Mouse (Mus musculus): ENCODE data around the gene Arcn1.

Arcn1 gene

GRCm38 (mm10) chr9:44718937-44719631 is 48.6 kb downstream of the Arcn1 start:
- peak; percentile 26 for DNase-seq (ENCODE audit: low read depth)

DNA sequence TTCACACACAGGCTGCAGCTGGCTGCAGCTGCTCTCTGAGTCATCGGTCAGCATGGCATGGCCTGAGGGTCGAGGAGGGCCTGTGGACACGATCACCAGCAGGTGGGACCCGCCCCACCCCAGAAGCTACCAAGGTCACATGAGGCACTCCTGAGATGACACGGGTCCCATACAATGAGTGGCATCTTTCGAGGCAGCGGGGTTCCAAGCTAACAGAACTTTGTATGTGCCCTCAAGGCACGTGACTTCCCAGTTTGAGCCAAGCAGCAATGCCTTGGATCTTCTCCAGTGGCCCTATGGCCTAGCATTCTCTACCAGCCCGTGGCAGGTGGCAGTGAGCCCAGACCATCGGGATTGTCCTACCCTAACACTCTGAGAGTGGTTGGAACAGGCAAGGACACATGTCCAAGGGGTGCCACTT is 49.8 kb downstream of the Arcn1 start:
- DNase-seq (ENCODE audit: low read depth): no peak

DNA sequence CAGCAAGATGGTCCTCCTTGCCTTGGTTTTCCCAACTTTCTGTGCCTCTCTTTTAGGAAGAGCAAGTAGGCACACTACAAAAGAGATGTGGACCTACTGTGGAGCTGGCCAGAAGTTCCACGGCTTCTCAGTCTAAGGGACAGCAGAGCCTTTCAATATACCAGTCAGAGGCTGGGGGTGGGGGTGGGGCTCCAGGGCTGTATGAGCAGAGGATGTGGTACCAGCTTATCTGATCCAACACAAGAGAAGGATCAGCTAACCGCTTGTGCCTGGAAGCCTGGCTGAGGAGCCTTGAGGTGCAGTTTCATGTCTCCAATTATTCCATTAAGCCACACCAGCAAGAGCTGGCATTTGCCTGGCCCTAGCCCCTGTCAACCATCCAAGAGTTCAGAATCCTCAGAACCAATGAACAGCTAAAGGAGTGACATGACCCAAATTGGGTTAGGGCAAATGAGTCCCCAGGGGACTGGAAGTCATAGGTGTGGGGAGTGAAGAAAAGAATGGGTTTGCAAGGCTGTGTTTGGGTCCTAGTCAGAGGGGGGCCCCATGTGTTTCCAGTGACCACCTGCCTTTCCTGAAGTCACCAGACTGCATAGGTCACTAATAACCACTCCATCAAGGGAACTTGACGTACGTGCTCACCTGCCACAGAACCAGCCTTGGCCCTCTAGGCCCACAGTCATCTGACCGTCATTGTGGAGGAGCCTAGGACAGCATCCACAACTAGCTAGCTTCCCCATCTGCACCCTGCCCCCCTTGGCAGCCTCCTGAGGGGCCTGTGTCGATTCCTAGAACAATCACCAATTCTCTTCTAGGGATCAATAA is 50.4 kb downstream of the Arcn1 start:
- DNase-seq (ENCODE audit: low read depth): peak; percentile 83

DNA sequence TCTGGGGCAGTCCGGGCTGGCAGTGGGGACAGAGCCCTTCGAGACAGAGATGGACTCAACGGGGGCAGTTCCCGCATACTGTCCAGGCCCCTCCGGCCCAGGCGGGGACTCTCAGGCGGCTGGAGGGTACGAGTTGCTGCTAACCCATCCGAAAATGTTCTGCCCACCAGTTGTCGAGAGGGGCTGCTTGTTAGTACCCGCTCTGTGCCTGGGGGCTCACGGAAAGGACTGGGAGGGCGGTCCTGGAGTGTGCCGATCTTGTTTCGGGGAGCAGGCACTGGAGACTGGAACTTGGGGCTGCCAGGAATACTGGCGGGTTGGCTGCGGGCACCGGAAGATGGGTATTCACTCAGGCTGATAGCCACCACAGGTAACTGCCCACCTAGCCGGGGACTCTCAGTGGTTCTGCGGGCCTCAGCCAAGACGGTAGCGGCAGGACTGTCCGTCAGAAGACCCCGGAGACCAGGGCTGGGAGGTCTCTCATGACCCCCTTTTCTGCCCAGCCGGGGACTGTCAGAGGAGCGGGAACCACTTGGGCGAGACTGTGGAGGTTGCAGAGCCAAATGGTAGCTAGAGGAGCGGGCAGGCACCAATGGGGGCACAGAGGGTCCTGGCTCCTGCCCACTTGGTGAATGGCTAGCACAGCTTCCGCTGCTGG is 51.8 kb downstream of the Arcn1 start:
- DNase-seq (ENCODE audit: low read depth): no peak

GRCm38 (mm10) chr9:44715109-44715508 is 52.5 kb downstream of the Arcn1 start:
- no peak for DNase-seq (ENCODE audit: low read depth)

GRCm38 (mm10) chr9:44713574-44713973 is 54.1 kb downstream of the Arcn1 start:
- no peak for DNase-seq (ENCODE audit: low read depth)

GRCm38 (mm10) chr9:44713080-44713479 is 54.6 kb downstream of the Arcn1 start:
- DNase-seq (ENCODE audit: low read depth): no peak

- DNase-seq (ENCODE audit: low read depth): no peak
Observed at GRCm38 (mm10) chr9:44711602-44712001, 56.0 kb downstream of the Arcn1 start.

- no peak for DNase-seq (ENCODE audit: low read depth)
Observed at GRCm38 (mm10) chr9:44710213-44710612, 57.4 kb downstream of the Arcn1 start.

DNA sequence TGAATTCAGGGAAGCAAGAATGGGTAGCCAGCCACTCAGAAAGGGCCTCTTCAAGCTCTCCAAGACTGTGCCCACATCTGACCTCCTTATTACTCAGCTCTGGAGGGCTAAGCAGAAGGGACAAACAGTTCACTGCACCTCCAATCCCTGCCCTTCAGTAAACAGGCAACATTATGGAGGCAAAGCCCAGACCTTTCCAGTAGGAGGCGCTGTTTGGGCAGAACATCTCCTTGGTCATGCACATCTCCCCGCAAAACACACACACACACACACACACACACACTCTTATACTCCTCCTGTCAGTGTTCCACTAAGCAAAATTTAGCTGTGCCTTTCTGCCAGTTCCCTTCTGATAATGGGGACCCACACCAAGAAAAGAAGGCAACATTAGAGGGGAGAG is 58.0 kb downstream of the Arcn1 start:
- DNase-seq (ENCODE audit: low read depth): peak; percentile 79

DNA sequence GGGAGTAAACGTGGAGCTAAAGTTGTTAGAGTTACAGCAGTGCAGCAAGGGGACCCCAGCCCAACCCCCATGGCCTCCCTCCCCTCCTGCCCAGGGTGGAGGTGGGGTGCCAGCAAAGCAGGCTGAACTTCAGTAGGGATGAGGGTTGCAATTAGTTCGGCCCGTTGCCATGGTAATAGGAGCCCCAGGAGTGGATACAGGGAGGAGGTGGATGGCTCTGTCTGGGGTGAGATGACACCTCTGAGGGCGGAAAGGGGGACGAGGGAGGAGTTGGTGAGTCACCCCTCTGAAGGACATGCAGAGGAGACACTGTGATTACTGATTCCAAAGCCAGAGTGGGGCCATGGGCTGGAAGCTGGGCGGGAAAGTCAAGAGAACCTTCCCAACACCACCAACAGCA is 58.7 kb downstream of the Arcn1 start:
- DNase-seq (ENCODE audit: low read depth): no peak

GRCm38 (mm10) chr9:44708429-44708765 is 59.2 kb downstream of the Arcn1 start:
- DNase-seq (ENCODE audit: low read depth): peak; percentile 72

DNA sequence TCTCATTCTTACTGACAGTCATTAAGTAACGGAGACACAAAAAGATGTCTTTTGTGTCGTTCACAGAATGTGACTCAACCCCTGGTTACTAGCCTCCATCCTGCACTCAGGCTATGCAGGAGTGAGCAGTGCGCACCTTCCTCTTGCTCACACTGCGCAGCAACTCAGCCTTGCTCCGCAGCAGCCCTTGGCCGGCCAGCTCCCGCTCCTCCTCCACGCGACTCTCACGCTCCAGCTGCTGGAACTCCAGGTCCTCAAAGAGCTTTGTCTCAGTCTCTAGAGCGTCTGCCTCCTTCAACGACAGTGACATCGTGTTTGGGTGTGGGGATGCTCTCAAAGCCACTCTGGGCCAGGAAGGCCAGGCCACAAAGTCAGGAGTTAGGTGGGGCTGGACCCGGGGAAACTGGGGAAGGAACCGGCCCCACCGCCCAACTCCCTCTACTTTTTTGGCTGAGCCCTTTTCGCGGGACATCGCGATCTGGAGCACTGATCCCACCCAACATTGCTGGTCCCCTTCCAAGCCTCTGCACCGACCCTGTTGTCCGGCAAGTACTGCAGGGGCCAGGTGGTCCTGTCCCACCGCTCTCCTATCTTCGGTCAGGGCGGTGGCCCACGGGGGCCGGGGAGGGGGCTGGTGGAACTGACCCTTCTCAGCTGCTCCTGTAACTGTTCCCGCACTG is 59.8 kb downstream of the Arcn1 start:
- no peak for DNase-seq (ENCODE audit: low read depth)

DNA sequence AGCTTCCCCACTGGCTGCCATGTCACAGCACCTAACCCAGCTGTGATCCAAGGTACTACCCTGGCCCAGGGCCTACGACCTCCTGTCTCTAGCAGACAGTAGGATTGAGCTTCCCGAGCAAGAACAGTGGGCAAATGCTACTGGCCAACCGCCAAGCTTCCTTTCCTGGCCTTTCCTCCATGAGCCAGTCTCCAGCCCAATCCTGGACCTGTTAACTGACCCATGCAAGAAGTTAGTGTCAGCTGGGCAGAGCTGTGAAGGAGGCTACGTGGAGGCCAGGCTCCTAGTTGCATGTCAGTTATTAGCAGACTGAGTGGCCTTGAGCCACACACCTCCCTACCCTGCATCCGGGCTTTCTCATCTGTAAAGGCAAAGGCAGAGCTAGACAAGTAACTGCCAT is 67.9 kb downstream of the Arcn1 start:
- no peak for DNase-seq (ENCODE audit: low read depth)

GRCm38 (mm10) chr9:44699196-44699595 is 68.4 kb downstream of the Arcn1 start:
- no peak for DNase-seq (ENCODE audit: low read depth)

DNA sequence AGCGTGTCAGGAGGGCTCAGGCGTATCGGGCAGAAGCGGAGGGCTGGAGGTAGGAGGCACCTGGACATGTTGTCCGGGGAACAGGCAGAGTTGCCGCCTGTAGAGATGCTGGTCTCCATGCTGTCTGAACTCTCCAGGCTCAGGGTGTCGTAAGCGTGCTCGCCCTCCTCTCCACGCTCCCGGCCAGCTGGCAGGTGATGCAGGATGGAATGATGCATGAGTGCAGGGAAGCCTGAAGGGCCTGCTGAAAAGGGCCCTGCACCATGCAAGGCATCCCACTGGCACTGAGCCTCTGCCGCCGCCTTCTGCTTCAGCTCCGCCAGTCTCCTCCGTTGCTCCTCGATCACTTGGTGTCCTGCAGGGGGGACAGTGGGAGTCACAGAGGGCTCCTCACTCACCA is 69.8 kb downstream of the Arcn1 start:
- no peak for DNase-seq (ENCODE audit: low read depth)

DNA sequence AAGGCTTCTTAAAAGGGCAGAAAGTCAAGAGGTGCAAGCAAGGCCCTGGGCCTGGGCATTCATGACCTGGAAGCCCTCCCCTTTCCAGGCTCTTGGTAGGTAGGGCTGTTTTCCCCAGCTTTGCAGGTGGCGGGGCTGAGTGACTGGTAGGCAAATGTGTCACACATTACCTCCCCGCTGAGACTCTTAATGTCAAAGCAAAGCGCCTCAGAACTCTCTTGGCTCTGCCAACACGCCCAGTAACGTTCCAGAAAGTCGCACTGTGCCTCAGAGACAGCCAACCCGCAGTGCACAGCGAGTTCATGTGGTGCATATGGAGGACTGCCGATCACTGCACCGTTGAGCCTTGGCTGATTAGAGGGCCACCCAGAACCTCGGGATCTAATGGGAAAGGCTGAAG is 74.6 kb downstream of the Arcn1 start:
- DNase-seq (ENCODE audit: low read depth): no peak

- DNase-seq (ENCODE audit: low read depth): peak; percentile 53
Observed at GRCm38 (mm10) chr9:44691671-44692520, 75.7 kb downstream of the Arcn1 start.

Measured in induced T-regulatory cell, adult 2 months (primary cell).